In genomic region chr4:129934177-129934855, GRCm38 (mm10) we compare ENCODE assay signal across 12 mouse cellular contexts. TPM values are rescaled to one million over a fixed set of nuclear protein-coding genes. Genes with fewer than 3 reads are reported as not detected.
DNase-seq lines count a peak whose midpoint lies in the region; ATAC-seq and TF ChIP-seq lines count a peak whose summit lies in the region.
"Had no signal": no experiment of that assay in that cellular context is flagged by ENCODE, and none has a peak within 500 bp of the region (broad histone marks: within the 10 kb centered on the region; RNA-seq: fewer than 3 reads in every experiment).

No protein-coding gene starts in this region.

- no peaks in the 10 kb centered on the region for H3K9me3 ChIP-seq in midbrain, embryonic 15.5 days
- no peaks in the 10 kb centered on the region for H3K9me3 ChIP-seq in intestine, postnatal 0 days (ENCODE audit: control insufficient read depth)
- H3K9me3 ChIP-seq in kidney, embryonic 16.5 days (ENCODE audit: low read length), result peaks cover 6% of the 10 kb centered on the region; the same call in 1 of the 2 replicates

- no peaks in the 10 kb centered on the region; the same call in 1 of the 2 replicates for H3K4me1 ChIP-seq in cerebellum, adult 2 months (ENCODE audit: control insufficient read depth, insufficient read depth, low read length)
- H3K4me1 ChIP-seq in midbrain, embryonic 15.5 days, result peaks cover 14% of the 10 kb centered on the region
- no peaks in the 10 kb centered on the region for H3K4me1 ChIP-seq in intestine, postnatal 0 days (replicated peaks; ENCODE audit: control insufficient read depth, insufficient read depth, low read length)
- no peaks in the 10 kb centered on the region for H3K4me1 ChIP-seq in kidney, embryonic 16.5 days (ENCODE audit: insufficient read depth, low read length)

- no peaks in the 10 kb centered on the region for H3K36me3 ChIP-seq in midbrain, embryonic 15.5 days (replicated peaks)
- no peaks in the 10 kb centered on the region for H3K36me3 ChIP-seq in intestine, postnatal 0 days (ENCODE audit: control insufficient read depth, insufficient read depth)
- no peaks in the 10 kb centered on the region for H3K36me3 ChIP-seq in kidney, embryonic 16.5 days (ENCODE audit: insufficient read depth, low read length)

- DNase-seq in brain, embryonic 14.5 days (ENCODE audit: low read depth), result peak; percentile 66
- peak; percentile 33 to 43 for DNase-seq in cerebellum, adult 2 months
- DNase-seq in layer of hippocampus, adult 18-20 months (ENCODE audit: low spot score in 2 of 2), result peak; percentile 67 to 79
- DNase-seq in urinary bladder, postnatal 25 days (ENCODE audit: low spot score), result no peak
- DNase-seq: kidney, postnatal 10 days; thymus, postnatal 14 days had no signal

- TF ChIP-seq POLR2A in brain, embryonic 14.5 days (IDR thresholded peaks at IDR 0.05; ENCODE audit: borderline replicate concordance, extremely low read depth, insufficient read depth, insufficient read length, poor library complexity, severe bottlenecking), result no peak
- no peak for TF ChIP-seq POLR2A in cerebellum, adult 2 months (IDR thresholded peaks at IDR 0.05; ENCODE audit: borderline replicate concordance, insufficient read depth, low read length)

- TF ChIP-seq CTCF in brain, embryonic 14.5 days (IDR thresholded peaks at IDR 0.05; ENCODE audit: borderline replicate concordance, extremely low read depth, insufficient read depth, insufficient read length), result no peak
- no peak for TF ChIP-seq CTCF in cerebellum, adult 2 months (IDR thresholded peaks at IDR 0.05; ENCODE audit: borderline replicate concordance, insufficient read depth, low read depth, low read length)
- TF ChIP-seq CTCF in intestine, postnatal 0 days (IDR thresholded peaks at IDR 0.05; ENCODE audit: low read depth), result no peak

- H3K27ac ChIP-seq in cerebellum, adult 2 months (ENCODE audit: insufficient read depth, low read length), result peak overlapping the region; percentile 72; the same call in 1 of the 2 replicates
- H3K27ac ChIP-seq in midbrain, embryonic 15.5 days, result peak overlapping the region; percentile 22; the same call in 1 of the 2 replicates
- no peak overlapping the region for H3K27ac ChIP-seq in intestine, postnatal 0 days (ENCODE audit: low read depth, low read length)
- H3K27ac ChIP-seq in kidney, embryonic 16.5 days (ENCODE audit: low read length), result no peak overlapping the region

- no peak overlapping the region for H3K4me3 ChIP-seq in cerebellum, adult 2 months (replicated peaks; ENCODE audit: insufficient read depth, low read depth, low read length)
- H3K4me3 ChIP-seq in midbrain, embryonic 15.5 days, result no peak overlapping the region
- no peak overlapping the region for H3K4me3 ChIP-seq in intestine, postnatal 0 days (ENCODE audit: low read depth, low read length)
- H3K4me3 ChIP-seq in kidney, embryonic 16.5 days (ENCODE audit: low read length), result no peak overlapping the region
- H3K4me3 ChIP-seq: megakaryocyte, embryonic 14.5 days had no signal

- H3K27me3 ChIP-seq in cerebellum, adult 2 months (ENCODE audit: control insufficient read depth, insufficient read depth, low read length), result no peaks in the 10 kb centered on the region
- 0 out of 2 replicates have a peak, but pooled peaks cover 2% of the 10 kb centered on the region for H3K27me3 ChIP-seq in midbrain, embryonic 15.5 days (replicated peaks)
- H3K27me3 ChIP-seq in intestine, postnatal 0 days (replicated peaks; ENCODE audit: control insufficient read depth, insufficient read depth, low read length), result no peaks in the 10 kb centered on the region
- no peaks in the 10 kb centered on the region for H3K27me3 ChIP-seq in kidney, embryonic 16.5 days (ENCODE audit: insufficient read depth, low read length)
- H3K27me3 ChIP-seq: Patski had no signal

- 20% methylated on average over 16 of the region's 16 CpGs for WGBS in cerebellum, adult 2 months
- 62% methylated on average over 16 of the region's 16 CpGs for WGBS in midbrain, embryonic 15.5 days
- 54% methylated on average over 16 of the region's 16 CpGs for WGBS in intestine, postnatal 0 days
- WGBS in kidney, embryonic 16.5 days, result 60% methylated on average over 16 of the region's 16 CpGs

- H3K4me2 ChIP-seq in midbrain, embryonic 15.5 days, result no peak overlapping the region; the same call in 1 of the 2 replicates
- H3K4me2 ChIP-seq in intestine, postnatal 0 days (replicated peaks; ENCODE audit: low read depth), result no peak overlapping the region
- no peak overlapping the region for H3K4me2 ChIP-seq in kidney, embryonic 16.5 days (replicated peaks; ENCODE audit: low read depth, low read length)

- 0 out of 2 replicates have a peak, but pooled peaks have one; percentile 66 for ATAC-seq in midbrain, embryonic 15.5 days (replicated peaks)
- no peak for ATAC-seq in intestine, postnatal 0 days
- no peak for ATAC-seq in kidney, embryonic 16.5 days (ENCODE audit: low FRiP score, low TSS enrichment)
- ATAC-seq: Patski had no signal

- H3K9ac ChIP-seq in midbrain, embryonic 15.5 days, result no peak overlapping the region
- no peak overlapping the region for H3K9ac ChIP-seq in intestine, postnatal 0 days (ENCODE audit: low read depth, low read length)
- H3K9ac ChIP-seq in kidney, embryonic 16.5 days (replicated peaks; ENCODE audit: low read length), result no peak overlapping the region

RNA-seq across cellular contexts. Expression of gene Spocd1, which starts 5.3 kb away (rescaled TPM):
- 0.05 and 0.14 TPM in 2 replicates for polyA plus RNA-seq in brain, embryonic 14.5 days (2012; rRNA removed)
- 0.27 and 0.29 TPM in 2 replicates for polyA plus RNA-seq in cerebellum, adult 2 months (2012; rRNA removed)
- under 1 TPM; 0.37 to 0.41 TPM for total RNA-seq in layer of hippocampus, adult 18-20 months (2021)
- polyA plus RNA-seq in midbrain, embryonic 15.5 days (2015; fragmentation: Nextera tagmentation; extraction: Ambion mirVana), result not detected in 2 replicates
- polyA plus RNA-seq in intestine, postnatal 0 days (2015; fragmentation: Nextera tagmentation; extraction: Ambion mirVana), result not detected in 2 replicates
- 0.32 TPM in 1 of 2 replicates, not detected in the other for polyA plus RNA-seq in kidney, embryonic 16.5 days (2015; fragmentation: Nextera tagmentation; extraction: Ambion mirVana)
- polyA plus RNA-seq: embryonic facial prominence, embryonic 11.5 days had no signal

RNA-seq across cellular contexts. Expression of gene Adgrb2, which starts 50.4 kb away (rescaled TPM):
- 126 and 152 TPM in 2 replicates for polyA plus RNA-seq in brain, embryonic 14.5 days (2012; rRNA removed)
- 116 and 130 TPM in 2 replicates for polyA plus RNA-seq in cerebellum, adult 2 months (2012; rRNA removed)
- total RNA-seq in layer of hippocampus, adult 18-20 months (2021), result 100 to 1,000 TPM; 515 to 540 TPM
- 19.4 and 23.6 TPM in 2 replicates for polyA plus RNA-seq in midbrain, embryonic 15.5 days (2015; fragmentation: Nextera tagmentation; extraction: Ambion mirVana)
- 0.43 and 0.70 TPM in 2 replicates for polyA plus RNA-seq in intestine, postnatal 0 days (2015; fragmentation: Nextera tagmentation; extraction: Ambion mirVana)
- 1.7 and 3.2 TPM in 2 replicates for polyA plus RNA-seq in kidney, embryonic 16.5 days (2015; fragmentation: Nextera tagmentation; extraction: Ambion mirVana)

Comparison
In these comparisons a context has a peak if more than half of its experiments do, and no peak if none do; other contexts are left out.
1. H3K27ac ChIP-seq: peak in cerebellum, adult 2 months (single experiment) and midbrain, embryonic 15.5 days (single experiment); none in intestine, postnatal 0 days (single experiment) and kidney, embryonic 16.5 days (single experiment).